Mouse (Mus musculus): ENCODE measurements at regions not wholly inside any gene's neighbourhood (a gene's known extent, or its start where the extent isn't known, plus 50 kb on each side); places are given as distances from the start of the nearest gene placed in this dataset.

DNA sequence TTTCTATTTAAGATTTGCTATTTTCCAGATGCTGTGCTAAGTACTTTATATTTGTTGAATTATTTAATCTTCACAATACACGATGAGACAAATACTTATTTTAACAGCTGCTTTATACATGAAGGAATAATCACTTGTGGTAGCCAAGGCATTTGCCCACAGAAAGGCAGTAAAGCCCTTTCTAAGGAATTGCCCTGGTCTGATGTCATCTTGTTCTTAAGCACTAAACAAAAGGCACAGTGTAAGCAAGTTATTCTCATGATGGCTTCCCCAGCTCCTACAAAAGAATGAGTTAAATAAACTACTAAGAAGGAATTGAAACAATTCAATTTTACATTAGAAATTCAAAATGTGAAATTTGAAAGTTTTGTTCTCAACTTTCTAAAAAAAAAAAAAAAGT lies 358.8 kb downstream of the Cenpc1 start:
- DNase-seq (ENCODE audit: low read depth, low spot score): peak; percentile 38

DNA sequence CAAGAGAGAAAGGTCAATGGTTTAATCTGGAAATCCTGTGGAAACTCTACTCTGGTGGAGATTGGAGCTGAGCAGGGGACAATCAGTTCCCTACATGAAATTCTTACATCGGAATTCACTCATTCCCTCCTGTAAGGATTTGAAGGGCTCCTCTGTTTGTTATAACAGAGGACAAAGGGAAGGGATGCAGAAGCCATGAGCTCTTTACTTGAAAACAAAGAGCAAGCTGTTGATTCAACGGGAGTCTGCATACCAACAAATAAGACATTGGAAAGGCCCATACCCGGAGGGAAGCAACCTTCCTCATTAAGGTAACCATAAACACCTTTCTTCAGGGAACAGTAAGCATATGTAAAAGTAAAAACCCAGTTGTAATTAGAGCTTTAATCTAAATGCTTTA lies 359.3 kb downstream of the Cenpc1 start:
- peak; percentile 83 for DNase-seq (ENCODE audit: low read depth, low spot score)

DNA sequence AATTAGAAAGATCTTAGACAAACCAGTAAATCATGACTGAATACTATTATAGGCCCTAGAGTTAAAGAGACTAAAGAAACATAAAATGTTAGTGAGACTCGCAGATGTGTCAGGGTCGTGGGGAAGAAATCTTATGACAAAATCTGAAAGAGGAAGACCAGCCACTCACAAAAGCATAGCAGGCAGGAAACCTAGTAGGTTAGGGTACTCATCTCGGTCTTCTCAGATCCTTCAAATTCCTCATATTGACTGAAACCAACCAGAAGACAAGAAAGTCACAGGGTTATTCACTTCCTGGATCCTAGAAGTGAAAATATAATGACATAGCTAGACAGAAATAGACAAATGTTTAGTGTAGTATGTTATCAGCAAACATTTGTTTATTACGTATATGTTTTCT lies 387.5 kb downstream of the Cenpc1 start:
- no peak for DNase-seq (ENCODE audit: low read depth, low spot score)

DNA sequence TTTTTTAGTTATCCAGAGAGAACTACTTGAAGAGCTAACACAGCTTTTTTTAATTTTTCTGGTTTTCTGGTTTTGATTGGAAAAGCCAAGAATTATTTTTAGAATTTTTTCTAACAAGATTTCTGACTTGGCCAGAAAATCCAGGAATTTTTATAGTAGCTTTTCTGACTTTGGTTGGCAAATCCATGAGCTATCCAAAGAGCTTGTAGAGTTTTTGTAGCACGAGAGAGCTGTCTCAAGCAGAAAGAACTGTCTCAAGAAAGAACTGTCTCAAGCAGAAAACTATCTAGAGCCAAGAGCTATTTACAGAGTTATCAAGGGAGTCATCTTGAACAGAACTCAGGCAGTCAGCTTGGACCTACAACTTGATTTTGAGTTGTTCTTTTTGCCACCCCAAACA lies 394.3 kb downstream of the Cenpc1 start:
- peak; percentile 59 for DNase-seq (ENCODE audit: low read depth, low spot score)

DNA sequence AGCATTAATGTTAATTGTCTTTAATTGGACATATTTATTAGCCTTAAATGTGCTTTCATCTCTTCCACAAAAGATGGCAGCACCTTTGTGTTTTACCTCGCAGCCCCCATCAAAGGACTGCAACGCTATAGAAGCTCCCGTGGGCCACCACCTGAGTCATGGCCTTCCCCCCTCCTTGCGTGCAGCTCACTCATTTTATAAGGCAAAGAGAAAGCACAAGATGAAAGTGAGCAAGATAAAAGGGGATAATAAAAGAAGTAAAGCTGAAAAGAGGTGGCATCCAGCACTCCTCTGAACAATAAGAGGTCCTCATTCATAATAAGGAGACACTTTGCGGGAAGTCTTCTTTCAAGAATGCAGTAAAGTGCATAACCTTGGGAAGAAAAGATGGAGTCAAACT lies 403.9 kb downstream of the Cenpc1 start:
- no peak for DNase-seq (ENCODE audit: low read depth, low spot score)

DNA sequence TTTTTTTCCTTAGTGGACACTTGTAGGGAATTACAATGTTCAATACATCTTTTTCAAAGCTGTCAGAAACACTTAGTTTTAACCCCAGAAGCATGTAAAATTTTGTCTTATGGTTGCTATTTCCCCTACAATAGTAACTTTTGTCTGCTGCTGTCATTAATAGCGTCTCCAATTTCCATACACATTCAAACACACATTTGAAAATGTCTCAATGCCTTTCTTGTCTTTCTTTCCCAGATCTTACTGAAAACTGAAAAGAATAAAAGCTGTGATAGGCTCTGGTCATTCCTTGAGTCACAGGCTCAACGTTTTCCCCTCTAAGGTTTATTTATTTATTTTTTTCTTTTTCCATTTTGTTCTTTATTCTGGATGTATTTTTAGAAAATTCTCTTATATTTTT lies 444.3 kb downstream of the Cenpc1 start:
- DNase-seq (ENCODE audit: low read depth, low spot score): no peak

DNA sequence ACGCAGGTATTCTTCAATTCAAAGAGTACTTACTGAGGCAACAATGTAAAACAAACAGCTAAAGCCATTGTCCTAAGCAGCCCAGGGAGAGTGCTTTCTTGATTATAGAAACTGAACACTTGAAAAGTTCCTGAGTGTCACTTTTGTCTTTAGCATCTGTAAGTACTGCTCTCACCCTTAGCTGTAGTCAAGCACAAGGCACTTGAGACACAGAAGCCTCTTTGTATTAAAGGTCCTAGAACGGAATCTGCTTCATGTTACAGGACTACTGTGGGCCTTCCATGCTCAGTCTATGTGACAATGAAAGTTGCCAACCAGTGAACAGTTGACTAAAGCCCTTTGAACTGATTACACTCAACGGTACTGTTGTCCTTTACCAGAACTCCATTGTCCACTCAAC lies 450.6 kb downstream of the Cenpc1 start:
- no peak for DNase-seq (ENCODE audit: low read depth, low spot score)

DNA sequence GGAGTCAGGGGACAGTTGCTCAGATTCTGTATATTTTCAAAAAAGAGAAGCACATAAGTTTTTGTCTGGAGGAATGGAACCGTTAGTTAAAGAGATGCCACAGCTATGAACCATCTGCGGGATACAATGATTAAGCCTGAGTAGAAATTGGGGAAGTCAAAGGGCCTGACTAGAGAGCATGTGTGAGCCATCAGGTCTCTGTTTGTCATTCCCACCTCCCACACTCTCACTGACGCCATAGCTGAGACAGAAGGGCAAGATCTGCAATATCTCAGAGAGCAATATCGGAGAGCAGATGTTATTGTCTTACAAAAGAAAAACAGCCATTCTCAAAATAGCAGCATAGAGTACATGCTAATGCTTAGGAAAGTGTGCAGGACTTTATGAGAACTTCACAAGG lies 452.8 kb downstream of the Cenpc1 start:
- DNase-seq (ENCODE audit: low read depth, low spot score): peak; percentile 59

DNA sequence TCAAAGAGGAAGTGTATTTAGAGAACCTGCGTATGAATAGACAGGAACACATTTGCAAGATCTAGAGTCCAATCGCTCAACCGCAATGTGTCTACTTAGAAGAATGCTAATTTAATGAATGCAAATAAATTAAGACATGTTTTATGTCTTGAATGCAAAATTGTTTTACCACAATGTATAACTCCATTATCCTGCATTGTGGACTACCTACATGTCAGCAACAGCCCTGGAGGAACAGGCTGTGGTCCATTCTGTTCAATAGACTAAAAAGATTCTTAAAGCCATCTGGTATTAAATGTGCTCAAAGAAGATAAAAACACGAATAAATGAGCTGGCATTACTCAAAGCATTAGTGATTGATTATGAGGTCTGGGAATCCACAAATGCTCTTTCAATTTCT lies 456.3 kb downstream of the Cenpc1 start:
- no peak for DNase-seq (ENCODE audit: low read depth, low spot score)

DNA sequence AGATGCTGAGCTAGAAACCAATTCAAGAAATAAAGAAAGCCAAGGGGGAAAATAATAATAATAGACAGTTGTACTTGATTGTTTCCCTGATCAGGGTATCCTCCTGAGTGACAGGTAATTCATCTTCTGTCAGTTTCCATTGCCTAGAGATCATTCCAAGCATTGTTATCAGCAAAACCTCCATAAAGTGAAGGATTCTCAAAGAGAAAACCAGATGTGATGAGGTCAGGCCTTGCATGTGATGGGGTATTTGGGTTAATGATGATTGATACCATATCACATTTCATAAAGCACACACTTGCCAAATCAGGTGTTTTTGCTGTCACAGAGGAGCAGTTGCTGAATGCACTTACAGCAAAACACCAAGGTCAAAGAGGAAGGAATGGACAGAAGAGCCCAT lies 467.2 kb downstream of the Cenpc1 start:
- no peak for DNase-seq (ENCODE audit: low read depth, low spot score)

DNA sequence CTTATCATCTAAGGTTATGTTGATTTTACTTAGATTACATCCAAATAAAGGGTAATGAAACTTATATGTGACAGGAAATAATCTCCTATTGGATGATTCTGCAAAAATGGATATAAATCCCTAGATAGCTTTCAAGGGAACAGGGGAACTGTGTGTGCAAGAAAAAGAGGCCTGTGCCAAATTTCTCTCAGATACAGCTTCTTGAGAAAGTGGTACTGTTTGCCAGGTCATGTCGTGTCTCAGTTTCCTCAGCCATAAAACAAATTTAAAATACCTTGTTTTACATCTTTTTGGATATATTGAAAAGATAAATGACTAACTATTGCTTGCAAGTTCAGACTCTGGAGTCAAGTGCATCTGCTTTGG lies 470.3 kb downstream of the Cenpc1 start:
- DNase-seq (ENCODE audit: low read depth, low spot score): no peak

DNA sequence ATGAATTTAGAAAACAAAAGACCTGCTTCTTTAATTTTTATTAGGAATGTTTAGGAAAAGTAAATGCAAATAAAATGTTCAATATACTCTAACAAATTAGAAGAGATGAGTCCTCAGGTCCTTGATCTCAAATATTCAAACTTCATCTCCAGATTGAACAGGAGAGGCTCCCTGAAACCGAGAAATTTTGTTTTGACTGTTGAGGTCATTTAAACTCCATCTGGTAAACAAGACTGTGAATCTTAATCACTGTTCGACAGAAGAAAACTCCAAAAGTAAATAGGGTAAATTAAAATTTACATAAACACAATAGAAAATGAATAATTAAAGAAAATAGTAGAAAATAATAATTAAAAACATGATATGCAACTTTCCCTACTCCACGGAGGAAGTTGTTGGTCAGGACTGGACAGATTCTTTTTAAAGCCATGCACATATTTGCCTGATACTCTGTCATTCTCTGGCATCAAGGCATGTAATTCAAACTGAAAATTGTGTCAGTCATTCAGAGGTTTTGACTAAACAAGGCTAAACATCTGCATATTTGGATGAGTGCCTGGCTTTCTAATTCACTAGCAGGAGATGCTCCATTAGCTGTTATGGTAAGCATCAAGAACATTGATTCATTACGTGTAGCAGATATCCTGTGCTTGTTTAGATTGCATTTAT lies 470.8 kb downstream of the Cenpc1 start:
- peak; percentile 70 for DNase-seq (ENCODE audit: low read depth, low spot score)

DNA sequence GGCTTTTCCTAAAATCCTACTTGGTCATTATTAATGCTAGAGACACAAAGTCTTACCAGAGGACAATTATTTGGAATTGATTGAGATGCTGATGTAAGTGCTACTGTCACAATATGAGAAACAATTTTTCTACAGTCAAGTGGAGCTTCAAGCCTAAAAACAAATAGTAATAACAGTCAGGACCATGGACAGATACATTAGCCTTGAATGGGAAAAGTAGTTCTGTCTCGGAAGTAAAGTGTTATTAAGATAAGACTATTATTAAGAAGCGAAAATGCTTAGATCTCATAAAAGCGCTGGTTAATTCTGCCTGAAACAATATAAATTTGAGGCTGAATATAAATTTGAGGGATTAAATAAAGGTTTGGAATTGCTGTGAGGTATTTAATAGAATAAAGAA lies 473.1 kb downstream of the Cenpc1 start:
- DNase-seq (ENCODE audit: low read depth, low spot score): no peak

DNA sequence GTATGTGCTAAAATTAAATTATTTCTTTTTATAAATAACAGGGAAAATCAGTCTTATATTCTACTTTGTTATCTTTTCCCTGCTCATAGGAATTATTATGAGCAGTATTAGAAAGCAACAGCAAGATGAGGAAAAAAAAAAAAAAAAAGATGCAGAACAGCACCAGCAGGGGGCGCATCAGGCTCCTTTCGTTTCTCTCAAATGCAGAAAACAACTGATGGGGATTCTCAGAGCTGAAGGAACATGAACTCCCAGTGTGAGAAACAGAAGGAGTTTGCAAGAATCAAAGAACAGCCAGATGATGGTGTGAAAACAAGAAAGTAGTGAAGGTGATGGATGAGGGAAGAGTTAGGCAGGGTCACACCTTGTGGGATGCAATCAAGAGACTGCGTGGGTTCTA lies 478.7 kb downstream of the Cenpc1 start:
- DNase-seq (ENCODE audit: low read depth, low spot score): peak; percentile 75

DNA sequence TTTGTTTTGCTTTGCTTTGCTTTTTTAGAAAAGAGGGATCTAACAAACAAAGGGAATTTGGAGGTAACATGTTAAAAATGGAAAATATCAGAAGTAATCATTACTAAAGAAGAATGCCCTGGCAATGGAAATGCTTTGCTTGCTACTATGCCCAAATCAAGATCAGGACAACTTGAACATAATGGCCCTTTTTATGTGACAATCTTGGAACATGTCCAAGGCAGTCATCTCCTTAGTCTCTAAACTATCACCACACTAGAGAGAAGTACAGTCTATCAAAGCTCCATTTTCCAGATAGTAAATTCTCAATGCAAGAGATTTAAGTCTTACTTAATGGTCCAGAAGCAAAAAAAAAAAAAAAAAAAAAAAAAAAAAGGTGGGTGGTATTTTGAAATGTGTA lies 492.9 kb downstream of the Cenpc1 start:
- DNase-seq (ENCODE audit: low read depth, low spot score): peak; percentile 15

DNA sequence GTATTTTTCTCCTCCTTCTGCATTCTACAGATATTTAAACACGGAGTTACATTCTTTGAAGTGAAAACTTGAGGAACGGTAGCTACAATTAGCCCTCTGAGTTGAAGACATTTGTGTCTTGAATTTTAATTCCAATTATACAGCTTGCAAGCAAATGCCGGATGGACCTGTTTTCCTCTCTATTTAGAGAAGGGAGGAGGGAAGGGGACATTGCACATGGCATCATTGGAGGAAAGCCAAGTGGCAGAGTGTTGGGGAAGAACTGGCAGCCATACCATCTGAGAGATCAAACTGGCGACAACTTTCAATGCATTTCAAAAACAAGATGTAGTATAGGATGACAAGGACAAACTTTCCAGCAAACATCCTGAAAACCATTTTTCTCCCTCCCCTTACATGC lies 493.4 kb downstream of the Cenpc1 start:
- peak; percentile 78 for DNase-seq (ENCODE audit: low read depth, low spot score)

DNA sequence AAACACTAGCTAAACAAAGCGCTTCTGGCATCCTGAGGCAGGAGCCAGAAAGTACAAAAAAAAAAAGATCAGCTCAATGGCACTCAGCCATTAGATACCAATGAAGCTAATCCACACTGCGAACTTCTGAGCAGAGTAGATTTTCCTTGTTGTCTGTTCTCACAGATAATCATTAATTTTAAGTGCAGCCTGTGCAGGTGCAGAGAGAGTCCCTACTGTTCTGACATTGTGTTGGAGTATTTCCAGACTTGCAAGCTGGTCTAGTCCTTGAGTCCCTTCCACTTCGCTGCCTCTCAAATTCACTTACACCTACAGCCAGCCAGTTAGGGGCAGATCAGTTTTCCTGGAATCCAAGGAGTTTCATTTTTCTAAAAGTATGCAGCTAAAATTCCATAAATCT lies 494.0 kb downstream of the Cenpc1 start:
- DNase-seq (ENCODE audit: low read depth, low spot score): peak; percentile 77

DNA sequence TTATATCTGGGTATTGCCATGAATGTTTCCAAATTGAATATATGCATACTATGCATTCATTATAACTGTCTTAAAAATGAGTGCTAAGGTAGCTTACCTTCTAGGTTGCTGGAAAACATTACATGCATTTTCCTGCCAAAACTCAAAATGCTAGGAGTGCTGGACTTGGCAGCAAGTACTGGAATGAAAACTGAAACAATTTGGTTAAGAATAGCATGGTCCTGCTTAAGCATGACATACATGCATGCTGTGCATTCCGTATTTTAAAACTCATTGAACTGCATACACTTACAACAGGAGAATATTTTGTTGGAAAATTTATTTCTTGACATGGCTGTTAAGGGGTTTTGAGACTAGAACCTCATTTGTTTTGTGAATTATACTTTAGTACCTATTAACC lies 529.1 kb downstream of the Cenpc1 start:
- peak; percentile 22 for DNase-seq (ENCODE audit: low read depth, low spot score)

DNA sequence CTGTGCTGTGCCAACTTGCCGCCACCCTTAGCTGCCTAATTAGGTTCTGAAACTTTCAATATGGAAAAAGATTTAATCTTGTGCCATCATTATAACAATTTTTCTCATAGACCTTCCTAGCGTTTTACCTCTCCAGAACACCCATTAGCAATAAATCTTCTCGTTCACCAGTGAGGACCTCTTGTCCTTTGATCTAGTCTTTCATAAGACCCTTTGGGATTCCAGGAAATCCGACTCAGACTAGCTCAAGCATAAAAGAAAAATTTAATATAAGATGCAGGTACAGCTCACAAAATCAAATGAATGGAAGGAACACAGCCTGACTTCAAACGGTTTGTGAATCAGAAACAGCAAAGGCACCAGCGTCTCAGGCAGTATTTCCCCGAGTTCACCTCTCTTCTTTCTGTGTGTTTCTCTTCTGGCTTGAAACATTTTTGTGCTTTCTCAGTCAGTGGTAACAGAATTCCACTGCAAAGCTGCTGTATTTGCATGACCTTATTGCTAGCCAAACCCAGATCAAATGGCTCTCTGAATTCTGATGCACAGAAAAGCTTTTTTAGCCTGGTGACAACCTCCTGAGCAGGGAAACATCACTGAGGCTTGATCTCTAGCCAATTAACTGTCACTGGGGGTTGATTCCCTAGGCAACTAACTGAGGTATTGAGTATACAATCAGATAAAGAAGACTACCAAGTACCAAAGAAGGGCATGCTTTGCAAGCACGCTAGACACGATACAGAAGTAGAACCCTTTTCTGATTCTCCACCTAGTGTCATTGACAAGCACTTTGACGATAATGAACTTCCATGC lies 539.8 kb downstream of the Cenpc1 start:
- DNase-seq (ENCODE audit: low read depth, low spot score): no peak

DNA sequence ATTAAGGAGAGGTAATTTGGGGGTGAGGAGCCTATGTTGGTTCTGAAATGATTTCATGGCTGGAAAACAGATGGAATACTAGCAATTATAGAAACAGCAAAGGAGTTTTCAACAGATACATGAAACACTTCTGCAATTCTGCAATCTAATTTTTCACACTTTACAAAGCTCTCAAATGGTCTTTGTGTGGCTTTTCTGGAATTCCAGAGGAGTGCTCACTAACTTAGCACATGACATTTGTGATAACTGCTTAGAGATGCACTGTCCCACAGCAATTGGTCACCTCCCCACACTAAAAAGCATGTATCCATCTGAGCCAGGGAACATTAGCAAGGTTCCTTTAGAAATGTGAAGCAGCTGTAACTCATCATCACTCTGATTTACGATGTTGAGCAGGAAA lies 560.1 kb downstream of the Cenpc1 start:
- peak; percentile 31 for DNase-seq (ENCODE audit: low read depth, low spot score)

DNA sequence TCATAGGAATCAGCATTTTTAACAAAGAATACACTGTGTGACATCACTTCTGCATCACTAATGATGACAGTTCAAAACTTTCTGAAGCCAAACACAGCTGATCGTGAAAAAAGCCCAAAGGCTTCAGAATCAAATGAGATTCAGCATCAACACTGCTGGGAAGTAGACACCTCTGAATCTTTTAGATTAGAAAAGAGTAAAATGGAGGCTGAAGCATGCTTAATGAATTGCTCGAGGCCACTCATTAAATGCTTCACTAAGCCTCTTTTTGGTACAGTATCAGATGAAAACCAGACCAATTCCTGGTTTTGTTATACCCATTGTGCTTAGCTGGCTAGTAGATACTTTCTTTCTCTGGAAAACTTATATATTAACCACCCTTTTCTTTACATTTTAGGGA lies 568.1 kb downstream of the Cenpc1 start:
- no peak for DNase-seq (ENCODE audit: low read depth, low spot score)

DNA sequence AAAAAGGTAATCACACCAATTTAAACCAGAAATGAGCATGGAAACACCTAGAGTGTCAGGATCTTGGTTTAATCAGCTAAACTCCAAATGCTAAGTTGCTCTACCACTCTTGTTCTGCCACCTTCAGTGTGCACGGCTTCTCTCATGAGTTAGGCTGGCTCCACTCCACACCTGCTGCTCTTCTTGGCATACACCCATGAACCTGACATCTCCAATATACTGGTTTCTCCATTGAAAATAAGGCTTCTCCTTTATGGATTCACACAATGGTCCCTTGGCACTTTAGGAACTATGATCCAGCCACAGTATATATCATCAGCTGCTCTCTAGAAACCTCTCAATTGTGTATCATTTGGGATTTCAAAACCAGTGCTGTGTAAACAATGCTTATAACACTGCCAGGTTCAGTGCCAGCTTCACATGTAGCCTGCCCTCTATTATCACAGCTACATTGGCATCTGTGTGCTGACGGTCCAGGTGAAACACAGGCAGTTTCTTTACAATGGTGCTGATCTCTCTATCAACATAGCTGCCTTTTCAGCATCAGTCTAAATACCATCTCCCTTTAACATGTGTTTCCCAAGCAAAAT lies 579.6 kb downstream of the Cenpc1 start:
- no peak for DNase-seq (ENCODE audit: low read depth, low spot score)

DNA sequence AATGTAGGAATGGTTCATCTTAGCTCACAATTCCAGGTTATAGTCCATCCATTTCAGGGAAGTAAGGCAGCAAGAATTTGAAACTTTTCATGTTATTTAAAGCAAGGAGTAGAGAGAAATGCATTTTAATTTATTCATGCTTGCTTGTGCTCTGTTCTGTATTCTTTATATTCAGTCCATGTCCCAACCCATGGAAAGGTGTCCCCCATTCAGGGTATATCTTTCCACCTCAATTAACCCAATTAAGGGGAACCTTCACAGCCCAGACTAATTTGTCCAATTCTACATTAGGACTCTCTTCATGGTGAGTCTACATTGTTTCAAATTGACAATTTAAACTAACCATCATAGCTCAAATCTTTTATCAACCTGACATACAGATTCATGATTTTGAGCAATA lies 580.2 kb downstream of the Cenpc1 start:
- DNase-seq (ENCODE audit: low read depth, low spot score): no peak
